Mouse (Mus musculus) embryonic fibroblast, embryonic 13.5 days (primary cell): ENCODE results near the gene Mthfd1l.

ENCODE experiments used
- CTCF ChIP-seq: IDR thresholded peaks from 2 replicates; pipeline ENCODE4 v1.5.1; 2011; ENCODE audit warnings: mild to moderate bottlenecking, control low read depth, low read length, moderate library complexity, borderline replicate concordance; ENCODE audit not compliant: insufficient read depth
- POLR2A ChIP-seq: IDR thresholded peaks from 2 replicates; pipeline ENCODE4 v1.6.1; 2011; ENCODE audit warnings: low read depth, mild to moderate bottlenecking, control low read depth, low read length, moderate library complexity

- TF ChIP-seq CTCF (no peak), POLR2A (no peak)
Measured at GRCm38 (mm10) chr10:3980231-3980630, 7.3 kb downstream of the Mthfd1l start.
